Mouse (Mus musculus) intestine, postnatal 0 days (tissue): ENCODE measurements around the gene Slc45a3. TPM values are rescaled to one million over a fixed set of nuclear protein-coding genes. Genes with fewer than 3 reads are reported as not detected.

ENCODE experiments used
- ATAC-seq: fragments of 200-750 bp; cut with Nextera tagmentation; 2 replicates; pipeline ENCODE4 v1.8.0; 2017; ENCODE audit warnings: mild to moderate bottlenecking, moderate TSS enrichment, moderate library complexity
- H3K27ac ChIP-seq: fragments of 300-500 bp; sonication (generic); 2 replicates; pipeline ENCODE4 v1.5.1; 2014; ENCODE audit warnings: mild to moderate bottlenecking, low read depth, low read length, moderate library complexity
- H3K27me3 ChIP-seq: fragments of 300-500 bp; sonication (generic); replicated peaks from 2 replicates; pipeline ENCODE4 v1.6.1; 2014; ENCODE audit warnings: low read length, mixed read lengths; ENCODE audit not compliant: control insufficient read depth, insufficient read depth
- H3K36me3 ChIP-seq: fragments of 300-500 bp; sonication (generic); 2 replicates; pipeline ENCODE4 v1.6.1; 2014; ENCODE audit warnings: mild to moderate bottlenecking, moderate library complexity; ENCODE audit not compliant: control insufficient read depth, insufficient read depth
- H3K4me1 ChIP-seq: fragments of 300-500 bp; sonication (generic); replicated peaks from 2 replicates; pipeline ENCODE4 v1.6.1; 2014; ENCODE audit warnings: antibody characterized with exemption, low read length, mixed read lengths; ENCODE audit not compliant: control insufficient read depth, insufficient read depth
- H3K4me2 ChIP-seq: fragments of 300-500 bp; sonication (generic); replicated peaks from 2 replicates; pipeline ENCODE4 v1.6.1; 2014; ENCODE audit warnings: low read depth, mild to moderate bottlenecking, moderate library complexity
- H3K4me3 ChIP-seq: fragments of 300-500 bp; sonication (generic); 2 replicates; pipeline ENCODE4 v1.5.1; 2014; ENCODE audit warnings: low read depth, low read length
- H3K9ac ChIP-seq: fragments of 300-500 bp; sonication (generic); 2 replicates; pipeline ENCODE4 v1.6.1; 2014; ENCODE audit warnings: mild to moderate bottlenecking, low read depth, low read length
- H3K9me3 ChIP-seq: fragments of 300-500 bp; sonication (generic); 2 replicates; pipeline ENCODE4 v1.6.1; 2016; ENCODE audit warnings: mixed run types; ENCODE audit not compliant: control insufficient read depth
- CTCF ChIP-seq: sonication (generic); IDR thresholded peaks from 2 replicates; pipeline ENCODE4 v1.5.1; 2016; ENCODE audit warnings: low read depth, mild to moderate bottlenecking, control low read depth, antibody characterized with exemption, moderate library complexity
- WGBS: fragments of 180-500 bp; shearing (Covaris S2); extraction: QIAGEN DNeasy Blood & Tissue Kit; methylation state at CpG from one replicate; pipeline ENCODE4 v1.1.7; 2014; 5-methylcytosine and 5-hydroxymethylcytosine counted together
- polyA plus RNA-seq: library from polyadenylated mRNA; unstranded; fragments of >200 nt; fragmentation: Nextera tagmentation; extraction: Ambion mirVana; gene quantifications from 2 replicates; pipeline ENCODE4 v1.2.1, GENCODE M21; 2015

Gene Slc45a3
- polyA plus RNA-seq, 1 experiment from 2014 or later = 2.5 TPM

DNA sequence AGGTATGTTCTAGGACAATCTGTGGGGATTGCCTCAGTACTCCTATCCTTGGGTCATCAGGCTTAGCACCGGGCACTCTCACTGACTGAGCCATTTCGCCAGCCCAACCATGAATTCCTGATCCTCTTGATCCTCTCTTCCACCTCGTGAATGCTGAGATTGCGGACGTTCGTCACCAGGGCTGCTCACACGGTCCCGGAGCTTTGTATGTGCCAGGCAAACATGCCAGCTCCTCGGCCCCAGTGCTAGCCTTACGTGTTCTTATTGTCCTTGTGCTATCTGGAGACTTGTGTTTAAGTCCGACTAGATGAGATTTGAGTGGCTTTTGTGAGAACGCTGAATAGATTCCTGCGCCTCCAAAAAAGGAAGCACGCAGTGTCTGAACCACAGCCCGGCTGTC is 24.7 kb downstream of the Slc45a3 start:
- Histone ChIP-seq H3K4me3 (no peak overlapping the region), H3K27ac (no peak overlapping the region), H3K36me3 (no peaks in the 10 kb centered on the region), H3K27me3 (no peaks in the 10 kb centered on the region), H3K9ac (no peak overlapping the region), H3K4me2 (no peak overlapping the region), H3K4me1 (no peaks in the 10 kb centered on the region), H3K9me3 (no peaks in the 10 kb centered on the region)
- no peak for ATAC-seq
- 66% methylated on average over 15 of the region's 15 CpGs for WGBS
- no peak for TF ChIP-seq CTCF

DNA sequence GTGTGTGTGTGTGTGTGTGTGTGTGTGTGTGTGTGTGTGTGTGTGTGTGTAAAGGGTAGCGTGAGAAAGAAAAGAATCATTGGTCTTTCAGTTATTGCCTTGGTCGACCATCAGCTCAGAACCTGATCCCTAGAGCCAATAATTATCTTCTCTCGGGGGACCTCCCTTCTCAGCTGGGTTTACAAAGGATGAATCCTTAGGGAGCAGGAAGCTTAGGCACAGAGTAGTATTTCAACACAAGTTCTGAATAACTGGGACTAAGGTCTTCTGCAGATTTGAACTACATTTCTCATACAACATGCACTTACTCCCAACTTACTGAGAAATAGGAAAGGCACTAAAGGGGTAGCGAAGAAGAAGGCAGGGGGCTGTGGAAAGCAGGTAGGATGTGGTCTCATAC is 26.7 kb downstream of the Slc45a3 start:
- no peaks in the 10 kb centered on the region for H3K4me1 ChIP-seq
- TF ChIP-seq CTCF = no peak
- H3K9ac ChIP-seq = no peak overlapping the region
- WGBS = 72% methylated on average over 4 of the region's 4 CpGs
- no peak overlapping the region for H3K4me2 ChIP-seq
- H3K9me3 ChIP-seq = no peaks in the 10 kb centered on the region
- H3K27ac ChIP-seq = no peak overlapping the region
- H3K27me3 ChIP-seq = no peaks in the 10 kb centered on the region
- no peaks in the 10 kb centered on the region for H3K36me3 ChIP-seq
- no peak for ATAC-seq
- no peak overlapping the region for H3K4me3 ChIP-seq

DNA sequence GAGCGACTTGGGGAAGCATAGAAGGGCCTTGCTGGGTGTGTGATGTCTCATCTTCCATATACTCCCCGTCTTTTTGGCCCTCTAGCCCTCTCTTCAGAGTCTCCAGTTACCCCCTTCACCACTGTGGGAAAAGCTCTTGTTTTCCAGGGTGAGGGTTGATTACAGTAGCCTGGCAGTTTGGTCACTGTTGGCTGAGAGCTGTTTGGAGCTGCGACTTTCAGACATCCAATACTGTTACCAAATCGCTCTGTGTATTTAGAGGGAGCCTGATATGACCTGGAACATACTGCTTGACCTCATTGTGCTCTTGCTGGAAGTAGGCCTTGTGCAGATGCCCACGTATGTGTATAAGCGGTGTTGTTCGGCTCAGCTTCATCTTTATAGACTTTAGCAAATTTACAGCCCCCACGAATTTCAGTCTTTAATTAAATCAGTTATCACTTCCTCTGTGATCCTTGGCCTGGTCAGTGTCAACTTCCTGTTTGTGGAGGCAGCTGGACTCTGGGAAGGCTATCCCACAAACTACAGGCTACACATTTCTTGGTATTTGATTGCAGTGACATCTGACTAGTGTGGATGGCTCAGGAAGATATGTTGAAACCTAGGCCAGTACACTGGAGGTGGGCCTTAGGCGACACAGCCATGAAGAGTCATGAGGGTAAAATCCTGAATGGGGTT is 27.5 kb downstream of the Slc45a3 start:
- no peak for ATAC-seq
- TF ChIP-seq CTCF = no peak
- no peaks in the 10 kb centered on the region for H3K27me3 ChIP-seq
- H3K4me3 ChIP-seq = no peak overlapping the region
- no peak overlapping the region for H3K4me2 ChIP-seq
- WGBS = 84% methylated on average over 9 of the region's 9 CpGs
- H3K36me3 ChIP-seq = no peaks in the 10 kb centered on the region
- H3K27ac ChIP-seq = no peak overlapping the region
- H3K9me3 ChIP-seq = no peaks in the 10 kb centered on the region
- no peaks in the 10 kb centered on the region for H3K4me1 ChIP-seq
- H3K9ac ChIP-seq = no peak overlapping the region

DNA sequence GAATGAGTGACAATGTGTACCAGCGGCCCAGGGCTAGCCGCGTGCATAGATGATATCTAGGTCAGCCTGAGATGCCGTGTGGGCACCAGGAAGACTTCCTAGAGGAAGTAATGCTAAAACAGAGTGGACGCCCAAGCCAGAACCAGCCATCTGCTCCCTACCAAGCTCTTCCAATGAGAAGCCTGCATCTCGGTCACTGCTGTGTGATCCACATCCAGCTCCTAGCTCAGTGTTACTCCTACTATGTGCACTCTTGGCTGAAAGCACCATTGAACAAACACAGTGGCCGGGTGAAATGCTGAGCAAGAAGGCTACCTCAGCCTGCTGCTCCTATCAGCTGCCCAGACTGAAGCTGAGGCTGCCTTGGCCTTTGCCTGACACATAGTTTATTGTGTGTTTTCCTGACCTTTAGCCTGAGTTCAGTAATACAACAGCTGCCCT is 29.8 kb downstream of the Slc45a3 start:
- WGBS = 64% methylated on average over 7 of the region's 7 CpGs
- H3K36me3 ChIP-seq = no peaks in the 10 kb centered on the region
- peak overlapping the region; percentile 42; the same call in 1 of the 2 replicates for H3K27ac ChIP-seq

DNA sequence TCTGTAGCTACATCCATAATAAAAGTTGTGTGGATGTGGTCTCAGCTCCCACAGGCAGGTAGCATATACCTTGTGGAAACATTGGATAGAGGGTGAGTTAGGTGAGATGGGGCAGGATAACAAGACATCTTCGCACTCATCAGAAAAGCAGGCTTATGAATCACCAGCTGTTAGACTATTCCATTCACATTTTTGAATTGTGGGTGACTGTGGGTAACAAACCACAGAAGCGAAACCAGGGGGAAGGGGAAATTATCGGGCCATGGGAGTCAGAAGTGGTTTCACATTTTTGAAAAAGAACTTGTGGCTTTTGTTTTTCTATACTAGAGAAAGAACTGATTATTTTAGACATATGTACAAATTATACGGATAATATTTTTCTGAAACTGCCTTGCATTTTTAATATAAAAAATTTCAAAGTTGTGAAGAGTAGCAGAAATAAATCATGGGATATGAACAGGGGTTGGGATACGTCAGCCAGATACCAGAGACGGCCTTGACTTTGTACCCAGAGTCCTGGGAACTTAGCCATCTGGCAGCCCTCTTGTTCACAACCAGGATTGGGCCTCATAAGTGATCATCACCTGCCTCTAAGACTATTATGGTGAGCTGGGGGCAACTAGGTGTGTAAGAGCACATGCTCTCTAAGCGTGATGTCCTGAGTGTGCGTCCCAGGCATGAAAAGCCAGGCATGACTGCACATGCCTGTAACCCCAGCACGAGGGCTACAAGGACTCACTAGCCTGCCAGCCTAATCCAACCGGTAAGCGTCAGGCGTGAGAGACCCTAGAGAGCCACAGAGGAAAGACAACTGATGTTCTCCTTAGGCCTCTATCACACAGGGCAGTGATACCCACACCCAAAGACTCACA is 30.6 kb downstream of the Slc45a3 start:
- H3K27ac ChIP-seq = no peak overlapping the region

More for the DNA sequence above, 29.8 kb downstream of the Slc45a3 start:
- Histone ChIP-seq H3K27me3 (no peaks in the 10 kb centered on the region), H3K4me1 (no peaks in the 10 kb centered on the region), H3K4me3 (no peak overlapping the region), H3K9me3 (no peaks in the 10 kb centered on the region), H3K4me2 (no peak overlapping the region), H3K9ac (no peak overlapping the region)
- ATAC-seq = peak; percentile 81
- TF ChIP-seq CTCF = no peak

DNA sequence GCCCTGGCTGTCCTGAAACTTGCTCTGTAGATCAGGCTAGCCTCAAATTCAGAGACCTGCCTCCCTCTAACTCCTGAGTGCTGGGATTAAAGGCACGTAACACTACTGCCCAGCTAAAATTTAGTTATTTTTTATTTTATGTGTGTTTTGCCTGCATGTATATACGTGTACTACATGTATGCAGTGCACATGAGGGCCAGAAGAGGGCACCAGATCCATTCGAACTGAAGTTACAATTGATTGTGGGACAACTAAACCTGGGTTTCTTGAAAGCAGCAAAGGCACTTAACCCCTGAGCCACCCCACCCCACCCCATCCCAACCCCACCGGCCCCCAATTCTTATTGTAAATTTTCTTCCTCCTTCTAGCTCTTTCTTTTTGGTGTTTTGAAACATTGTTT is 32.3 kb downstream of the Slc45a3 start:
- H3K4me2 ChIP-seq = no peak overlapping the region
- H3K4me3 ChIP-seq = no peak overlapping the region
- H3K4me1 ChIP-seq = no peaks in the 10 kb centered on the region
- H3K36me3 ChIP-seq = no peaks in the 10 kb centered on the region
- H3K9me3 ChIP-seq = no peaks in the 10 kb centered on the region
- no peak overlapping the region for H3K9ac ChIP-seq
- peak; percentile 81 for TF ChIP-seq CTCF
- ATAC-seq = no peak
- H3K27ac ChIP-seq = no peak overlapping the region
- WGBS = 39% methylated on average over 4 of the region's 4 CpGs
- H3K27me3 ChIP-seq = no peaks in the 10 kb centered on the region

More for the DNA sequence above, 30.6 kb downstream of the Slc45a3 start:
- H3K9me3 ChIP-seq = no peaks in the 10 kb centered on the region
- no peak for TF ChIP-seq CTCF
- no peaks in the 10 kb centered on the region for H3K36me3 ChIP-seq
- H3K4me3 ChIP-seq = no peak overlapping the region
- ATAC-seq = no peak
- WGBS = 83% methylated on average over 12 of the region's 12 CpGs
- H3K9ac ChIP-seq = no peak overlapping the region
- H3K4me1 ChIP-seq = no peaks in the 10 kb centered on the region
- H3K4me2 ChIP-seq = no peak overlapping the region
- no peaks in the 10 kb centered on the region for H3K27me3 ChIP-seq
